Mouse (Mus musculus) MEL (cell line): ENCODE results near the gene Srsf3. TPM values are rescaled to one million over a fixed set of nuclear protein-coding genes. Genes with fewer than 3 reads are reported as not detected.

Experiments
- DNase-seq: peaks from one replicate; pipeline ENCODE4 v3.0.0; 2011; ENCODE audit warnings: low read depth, low spot score
- H3K27ac ChIP-seq: 2 replicates; pipeline ENCODE4 v1.5.1; 2012; ENCODE audit warnings: low read depth, mild to moderate bottlenecking, control low read depth, low read length, moderate library complexity; ENCODE audit not compliant: control insufficient read depth
- H3K27me3 ChIP-seq, 2 experiments: fragments of 150-350 bp in 1 of 2; sonication (generic) in 1 of 2; 2 replicates each; pipeline ENCODE4 v1.6.1; 2012; ENCODE audit warnings: low read length in 2 of 2, mild to moderate bottlenecking in 2 of 2, improper control_type of control experiment in 1 of 2, moderate library complexity in 1 of 2; ENCODE audit not compliant: insufficient read depth in 2 of 2, control insufficient read depth in 1 of 2
- H3K36me3 ChIP-seq, 2 experiments: 2 replicates each; pipeline ENCODE4 v1.6.1; 2012 to 2014; ENCODE audit warnings: low read length in 2 of 2, improper control_type of control experiment in 1 of 2, inconsistent platforms in 1 of 2, mild to moderate bottlenecking in 1 of 2; ENCODE audit not compliant: insufficient read depth in 2 of 2, control insufficient read depth in 1 of 2
- H3K4me1 ChIP-seq, 2 experiments: fragments of 150-350 bp in 1 of 2; sonication (generic) in 1 of 2; 2 replicates each; pipeline ENCODE4 v1.6.1; 2012; ENCODE audit warnings: low read length in 2 of 2, improper control_type of control experiment in 1 of 2, mild to moderate bottlenecking in 1 of 2; ENCODE audit not compliant: insufficient read depth in 2 of 2, control insufficient read depth in 1 of 2
- H3K4me3 ChIP-seq, 2 experiments: fragments of 150-350 bp in 1 of 2; sonication (generic) in 1 of 2; 2 replicates each; pipeline ENCODE4 v1.5.1; 2012; ENCODE audit warnings: low read depth in 2 of 2, low read length in 2 of 2, mild to moderate bottlenecking in 2 of 2, moderate library complexity in 2 of 2, control low read depth in 1 of 2, improper control_type of control experiment in 1 of 2; ENCODE audit not compliant: control insufficient read depth in 1 of 2, insufficient read depth in 1 of 2
- H3K79me2 ChIP-seq: 2 replicates; pipeline ENCODE4 v1.6.1; 2012; ENCODE audit warnings: mild to moderate bottlenecking, low read length, moderate library complexity; ENCODE audit not compliant: control insufficient read depth, poor library complexity, insufficient read depth
- H3K9ac ChIP-seq: 2 replicates; pipeline ENCODE4 v1.6.1; 2012; ENCODE audit warnings: low read depth, mild to moderate bottlenecking, control low read depth, low read length, moderate library complexity; ENCODE audit not compliant: control insufficient read depth, poor library complexity, severe bottlenecking
- H3K9me3 ChIP-seq: fragments of 150-350 bp; sonication (generic); replicated peaks from 2 replicates; pipeline ENCODE4 v1.6.1; 2012; ENCODE audit warnings: mild to moderate bottlenecking, low read length, improper control_type of control experiment, moderate library complexity; ENCODE audit not compliant: insufficient read depth
- CHD1 ChIP-seq: IDR thresholded peaks from 2 replicates; pipeline ENCODE4 v1.6.1; 2012; ENCODE audit warnings: low read depth, mild to moderate bottlenecking, inconsistent platforms, low read length, improper control_type of control experiment
- ETS1 ChIP-seq: IDR thresholded peaks from 2 replicates; pipeline ENCODE4 v1.6.1; 2012; ENCODE audit warnings: low read depth, mild to moderate bottlenecking, inconsistent platforms, low read length, improper control_type of control experiment, moderate library complexity
- HCFC1 ChIP-seq: IDR thresholded peaks from 2 replicates; pipeline ENCODE4 v1.6.1; 2012; ENCODE audit warnings: low read depth, mild to moderate bottlenecking, inconsistent platforms, low read length, improper control_type of control experiment, moderate library complexity
- MAX ChIP-seq: IDR thresholded peaks from 2 replicates; pipeline ENCODE4 v1.6.1; 2011; ENCODE audit warnings: low read length, improper control_type of control experiment
- MXI1 ChIP-seq: IDR thresholded peaks from 2 replicates; pipeline ENCODE4 v1.6.1; 2011; ENCODE audit warnings: mild to moderate bottlenecking, low read depth, low read length, improper control_type of control experiment
- MYC ChIP-seq: IDR thresholded peaks from 2 replicates; pipeline ENCODE4 v1.6.1; 2011; ENCODE audit warnings: low read depth, mild to moderate bottlenecking, low read length, improper control_type of control experiment, moderate library complexity
- NRF1 ChIP-seq: IDR thresholded peaks from 2 replicates; pipeline ENCODE4 v1.6.1; 2014; ENCODE audit warnings: low read depth, mild to moderate bottlenecking, inconsistent platforms, low read length, improper control_type of control experiment, moderate library complexity; ENCODE audit not compliant: poor library complexity, insufficient read depth, severe bottlenecking
- POLR2A ChIP-seq, 2 experiments: IDR thresholded peaks; 2 replicates each; pipeline ENCODE4 v1.6.1; 2011 to 2012; ENCODE audit warnings: low read length in 2 of 2, mild to moderate bottlenecking in 2 of 2, control low read depth in 1 of 2, improper control_type of control experiment in 1 of 2, low read depth in 1 of 2, moderate library complexity in 1 of 2; ENCODE audit not compliant: control insufficient read depth in 1 of 2, insufficient read depth in 1 of 2, poor library complexity in 1 of 2
- POLR2AphosphoS2 ChIP-seq: IDR thresholded peaks from 2 replicates; pipeline ENCODE4 v1.6.1; 2011; ENCODE audit warnings: low read length, improper control_type of control experiment
- SIN3A ChIP-seq: IDR thresholded peaks from 2 replicates; pipeline ENCODE4 v1.6.1; 2012; ENCODE audit warnings: low read length, improper control_type of control experiment, inconsistent platforms
- SMC3 ChIP-seq: IDR thresholded peaks from 2 replicates; pipeline ENCODE4 v1.6.1; 2011; ENCODE audit warnings: low read depth, low read length, improper control_type of control experiment
- USF1 ChIP-seq: IDR thresholded peaks from 2 replicates; pipeline ENCODE4 v1.6.1; 2014; ENCODE audit warnings: low read depth, mild to moderate bottlenecking, inconsistent platforms, low read length, improper control_type of control experiment, moderate library complexity
- USF2 ChIP-seq, 2 experiments: IDR thresholded peaks; 2 replicates each; pipeline ENCODE4 v1.6.1; 2011 to 2012; ENCODE audit warnings: improper control_type of control experiment in 2 of 2, low read length in 2 of 2, borderline replicate concordance in 1 of 2, inconsistent platforms in 1 of 2, low read depth in 1 of 2, mild to moderate bottlenecking in 1 of 2; ENCODE audit not compliant: insufficient read depth in 1 of 2
- ZC3H11A ChIP-seq: IDR thresholded peaks from 2 replicates; pipeline ENCODE4 v1.6.1; 2012; ENCODE audit warnings: low read depth, mild to moderate bottlenecking, inconsistent platforms, low read length, improper control_type of control experiment
- ZNF384 ChIP-seq: IDR thresholded peaks from 2 replicates; pipeline ENCODE4 v1.6.1; 2012; ENCODE audit warnings: low read depth, mild to moderate bottlenecking, inconsistent platforms, low read length, improper control_type of control experiment
- polyA plus RNA-seq, 2 experiments: library from polyadenylated mRNA; stranded (reverse) in 1 of 2; unstranded in 1 of 2; fragments of >175 nt in 1 of 2; fragments of >200 nt in 1 of 2; gene quantifications; 2 replicates each; pipeline versions ENCODE4 v1.2.1 to v1.2.4; 2012; ENCODE audit warnings: low replicate concordance in 2 of 2, low read depth in 1 of 2; ENCODE audit not compliant: insufficient read length in 2 of 2, insufficient read depth in 1 of 2, missing spikeins in 1 of 2
- total RNA-seq: library from RNA; depleted of rRNA; stranded (reverse); fragments of 300-350 nt; gene quantifications from 2 replicates; pipeline ENCODE4 v1.2.3, GENCODE M21; 2012

Srsf3 gene
- total and polyA plus RNA-seq, 3 experiments = 326 to 556 (median 367) TPM

DNA sequence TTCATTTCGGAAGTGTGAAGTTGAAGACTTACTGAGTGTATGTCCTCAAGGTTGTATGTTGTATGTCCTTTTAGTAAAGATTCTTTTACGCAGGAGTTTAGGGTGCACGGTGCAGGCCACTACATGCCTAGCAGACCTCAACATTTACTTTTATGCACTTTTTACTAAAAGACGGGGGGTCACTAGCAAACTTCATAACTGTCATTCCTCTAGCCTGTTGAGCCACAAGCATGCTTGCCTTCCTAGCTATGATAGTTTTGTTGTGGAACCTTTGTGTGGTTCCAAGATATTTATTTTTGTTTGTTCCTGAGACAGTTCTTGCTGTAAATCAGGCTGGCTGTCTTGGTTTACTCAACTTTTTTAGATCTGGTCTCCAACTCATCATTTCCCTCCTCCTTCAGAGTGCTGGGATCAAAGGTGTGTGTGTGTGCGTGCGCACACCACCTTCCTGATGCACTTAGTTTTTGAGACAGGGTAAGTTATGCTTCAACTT lies 1.2 kb downstream of the Srsf3 start:
- Histone ChIP-seq H3K36me3 (peaks cover 35 to 36% of the 10 kb centered on the region in 2 experiments), H3K79me2 (peaks cover 61% of the 10 kb centered on the region), H3K27me3 (no peaks in the 10 kb centered on the region), H3K4me1 (peaks cover 6 to 15% of the 10 kb centered on the region in 2 experiments; a peak in 3 of 4 replicates), H3K27ac (peak overlapping the region; percentile 91), H3K9ac (peak overlapping the region; percentile 100), H3K9me3 (no peaks in the 10 kb centered on the region), H3K4me3 (peak overlapping the region; percentile 83 to 99)
- DNase-seq = peak; percentile 67
- peak; percentile 65; the same call in 1 of the 2 replicates for TF ChIP-seq CHD1
- no peak; a peak in 1 of 4 replicates for TF ChIP-seq POLR2A (IDR thresholded peaks at IDR 0.05; ENCODE audit: control insufficient read depth in 1 of 2, insufficient read depth in 1 of 2, low read depth in 1 of 2, low read length in 2 of 2, poor library complexity in 1 of 2)
- TF ChIP-seq NRF1 = peak; percentile 52; the same call in 1 of the 2 replicates
- TF ChIP-seq MAX = peak; percentile 45; the same call in 1 of the 2 replicates
- TF ChIP-seq MXI1 = peak; percentile 64
- TF ChIP-seq USF1 = no peak

DNA sequence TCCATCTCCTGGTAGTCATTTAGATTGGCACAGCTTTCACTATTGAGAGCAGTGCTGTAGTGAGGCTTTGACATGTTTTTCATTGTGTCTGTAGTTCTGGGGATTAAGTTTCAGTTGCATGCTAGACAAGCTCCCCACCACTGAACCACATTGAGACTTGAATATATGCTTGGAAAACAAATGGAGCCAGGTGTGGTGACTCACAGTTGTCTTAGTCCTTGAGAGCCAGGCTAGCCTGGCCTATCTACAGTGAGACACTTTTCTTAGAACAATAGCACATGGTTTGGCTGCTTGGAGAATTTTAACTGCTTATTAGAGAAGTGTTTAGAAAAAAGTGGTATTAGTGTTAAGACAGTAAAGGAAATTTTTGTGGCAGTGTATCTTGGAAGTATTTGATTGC lies 1.8 kb downstream of the Srsf3 start:
- peaks cover 42 to 43% of the 10 kb centered on the region in 2 experiments for H3K36me3 ChIP-seq
- H3K4me3 ChIP-seq = peak overlapping the region; percentile 83 to 99
- DNase-seq = peak; percentile 58
- TF ChIP-seq ZNF384 (no peak), MYC (peak; percentile 60; the same call in 1 of the 2 replicates), SIN3A (peak; percentile 58; the same call in 1 of the 2 replicates), POLR2AphosphoS2 (0 out of 2 replicates have a peak, but pooled peaks have one; percentile 40), ZC3H11A (no peak), USF2 (IDR thresholded peaks at IDR 0.05; ENCODE audit: borderline replicate concordance in 1 of 2, insufficient read depth in 1 of 2, low read depth in 1 of 2, low read length in 2 of 2) (no peak), HCFC1 (no peak), SMC3 (no peak), ETS1 (no peak), MXI1 (peak; percentile 61)
- no peaks in the 10 kb centered on the region for H3K9me3 ChIP-seq
- no peak overlapping the region for H3K27ac ChIP-seq
- H3K27me3 ChIP-seq = no peaks in the 10 kb centered on the region
- H3K79me2 ChIP-seq = peaks cover 61% of the 10 kb centered on the region
- H3K9ac ChIP-seq = peak overlapping the region; percentile 100
- H3K4me1 ChIP-seq = peaks cover 8 to 15% of the 10 kb centered on the region in 2 experiments; a peak in 3 of 4 replicates
